24 mouse cellular contexts compared by ENCODE assay signal in genomic region chr2:46054902-46055301, GRCm38 (mm10).
DNase-seq lines count a peak whose midpoint lies in the region; ATAC-seq and TF ChIP-seq lines count a peak whose summit lies in the region.
"Had no signal": no experiment of that assay in that cellular context is flagged by ENCODE, and none has a peak within 500 bp of the region (broad histone marks: within the 10 kb centered on the region; RNA-seq: fewer than 3 reads in every experiment).

No protein-coding gene starts in this region.

- no peak overlapping the region for H3K27ac ChIP-seq in forebrain, postnatal 0 days (ENCODE audit: low read depth, low read length)
- H3K27ac ChIP-seq in forebrain, embryonic 11.5 days (ENCODE audit: low read depth, low read length): no peak overlapping the region
- H3K27ac ChIP-seq: embryonic facial prominence, embryonic 12.5 days; heart, embryonic 10.5 days; hindbrain, embryonic 15.5 days; intestine, embryonic 15.5 days; liver, embryonic 13.5 days had no signal

- H3K27me3 ChIP-seq in forebrain, postnatal 0 days (ENCODE audit: insufficient read depth, low read length): no peaks in the 10 kb centered on the region
- H3K27me3 ChIP-seq in forebrain, embryonic 11.5 days (ENCODE audit: control insufficient read depth, insufficient read depth, low read length): no peaks in the 10 kb centered on the region
- H3K27me3 ChIP-seq: embryonic facial prominence, embryonic 12.5 days; hindbrain, embryonic 15.5 days; intestine, embryonic 15.5 days; liver, embryonic 13.5 days had no signal

- H3K4me1 ChIP-seq in forebrain, postnatal 0 days (ENCODE audit: insufficient read depth): no peaks in the 10 kb centered on the region
- H3K4me1 ChIP-seq in forebrain, embryonic 11.5 days (replicated peaks; ENCODE audit: control insufficient read depth, insufficient read depth, low read length): no peaks in the 10 kb centered on the region
- H3K4me1 ChIP-seq: embryonic facial prominence, embryonic 12.5 days; heart, embryonic 10.5 days; hindbrain, embryonic 15.5 days; intestine, embryonic 15.5 days; liver, embryonic 13.5 days had no signal

- no peaks in the 10 kb centered on the region for H3K36me3 ChIP-seq in forebrain, postnatal 0 days (ENCODE audit: insufficient read depth)
- no peaks in the 10 kb centered on the region for H3K36me3 ChIP-seq in forebrain, embryonic 11.5 days (ENCODE audit: control insufficient read depth, insufficient read depth, low read length)
- H3K36me3 ChIP-seq: embryonic facial prominence, embryonic 12.5 days; heart, embryonic 10.5 days; hindbrain, embryonic 15.5 days; intestine, embryonic 15.5 days; liver, embryonic 13.5 days had no signal

- ATAC-seq in forebrain, postnatal 0 days: no peak
- no peak for ATAC-seq in forebrain, embryonic 11.5 days (replicated peaks; ENCODE audit: low FRiP score)
- ATAC-seq in erythroid progenitor cell, adult 5-6 weeks (replicated peaks; ENCODE audit: low FRiP score, poor library complexity, severe bottlenecking): no peak
- ATAC-seq: CD4-positive, CD25-positive, alpha-beta regulatory T cell, adult 4 months; intestine, embryonic 15.5 days had no signal

- no peak overlapping the region for H3K4me3 ChIP-seq in forebrain, postnatal 0 days (ENCODE audit: low read depth, low read length)
- no peak overlapping the region for H3K4me3 ChIP-seq in forebrain, embryonic 11.5 days (ENCODE audit: low read depth, low read length)
- H3K4me3 ChIP-seq: embryonic facial prominence, embryonic 12.5 days; erythroblast, embryonic 14.5 days; heart, embryonic 10.5 days; hindbrain, embryonic 15.5 days; intestine, embryonic 15.5 days; liver, embryonic 13.5 days had no signal

- peak; percentile 52 for DNase-seq in forebrain, postnatal 0 days
- DNase-seq in forebrain, embryonic 11.5 days (ENCODE audit: low spot score): no peak
- peak; percentile 5 to 15 for DNase-seq in left cerebral cortex, postnatal 10 days (ENCODE audit: extremely low spot score in 1 of 2, low spot score in 2 of 2)
- DNase-seq in left cerebral cortex, adult 11 months (ENCODE audit: low spot score): no peak
- DNase-seq in MN1 (ENCODE audit: low spot score): peak; percentile 40
- DNase-seq in right cerebral cortex, postnatal 10 days (ENCODE audit: low spot score in 2 of 2): peak; percentile 28 to 41
- no peak for DNase-seq in cerebellum, adult 11-12 months
- DNase-seq: adrenal gland, postnatal 36 days; cerebellum, adult 18-20 months; cerebellum, postnatal 14 days; heart, postnatal 4 days; kidney, adult 8-10 months; kidney, postnatal 10 days; liver, embryonic 13.5 days; lung, adult 2 months; lung, postnatal 14 days; thymus, postnatal 25 days had no signal

- no peak overlapping the region for H3K4me2 ChIP-seq in forebrain, postnatal 0 days (ENCODE audit: low read depth)
- no peak overlapping the region for H3K4me2 ChIP-seq in forebrain, embryonic 11.5 days (ENCODE audit: low read depth, low read length, severe bottlenecking)
- H3K4me2 ChIP-seq: embryonic facial prominence, embryonic 12.5 days; hindbrain, embryonic 15.5 days; intestine, embryonic 15.5 days; liver, embryonic 13.5 days had no signal

- intact Hi-C loops in left cerebral cortex, postnatal 10 days (cut with DNase I): no loop called here

- no peak overlapping the region for H3K9ac ChIP-seq in forebrain, postnatal 0 days
- no peak overlapping the region for H3K9ac ChIP-seq in forebrain, embryonic 11.5 days (ENCODE audit: low read length)
- H3K9ac ChIP-seq: embryonic facial prominence, embryonic 12.5 days; hindbrain, embryonic 15.5 days; intestine, embryonic 15.5 days; liver, embryonic 13.5 days had no signal

- H3K9me3 ChIP-seq in forebrain, postnatal 0 days (ENCODE audit: low read length): no peaks in the 10 kb centered on the region
- H3K9me3 ChIP-seq in forebrain, embryonic 11.5 days (ENCODE audit: control insufficient read depth, low read length): no peaks in the 10 kb centered on the region
- H3K9me3 ChIP-seq: embryonic facial prominence, embryonic 12.5 days; heart, embryonic 10.5 days; hindbrain, embryonic 15.5 days; intestine, embryonic 15.5 days; liver, embryonic 13.5 days had no signal

- no peak for TF ChIP-seq CTCF in forebrain, postnatal 0 days (IDR thresholded peaks at IDR 0.05; ENCODE audit: low read depth)

- 31% methylated on average over 7 of the region's 7 CpGs for WGBS in forebrain, postnatal 0 days
- whole genome bisulfite sequencing in forebrain, embryonic 11.5 days: 47% methylated on average over 7 of the region's 7 CpGs

Comparison
In these comparisons a context has a peak if more than half of its experiments do, and no peak if none do; other contexts are left out.
1. DNase-seq: peak in forebrain, postnatal 0 days (single experiment), left cerebral cortex, postnatal 10 days (2 of 2), MN1 (single experiment) and right cerebral cortex, postnatal 10 days (2 of 2); none in forebrain, embryonic 11.5 days (single experiment), left cerebral cortex, adult 11 months (single experiment) and cerebellum, adult 11-12 months (single experiment).